9 mouse cellular contexts compared by ENCODE assay signal in the genomic region with DNA sequence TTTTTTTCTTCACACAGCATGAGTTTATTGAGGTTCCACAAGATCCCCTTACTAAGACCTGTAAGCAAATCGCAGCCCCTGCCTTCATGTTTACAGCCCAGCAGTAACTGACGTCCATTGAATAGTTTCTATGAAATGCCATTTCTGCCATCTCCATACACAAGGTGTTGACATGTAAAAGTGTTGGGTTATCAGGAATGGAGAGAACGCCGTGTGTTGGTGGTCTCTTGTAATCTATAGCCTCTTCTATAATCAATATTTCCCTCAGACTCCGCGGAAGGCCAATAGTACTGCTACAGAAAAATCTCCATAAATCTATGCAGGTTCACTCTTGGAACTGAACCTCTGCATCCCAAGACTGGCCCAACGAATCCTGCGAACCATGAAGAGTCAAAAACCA. TPM values are rescaled to one million over a fixed set of nuclear protein-coding genes. Genes with fewer than 3 reads are reported as not detected.
DNase-seq lines count a peak whose midpoint lies in the region; ATAC-seq and TF ChIP-seq lines count a peak whose summit lies in the region.
"Had no signal": no experiment of that assay in that cellular context is flagged by ENCODE, and none has a peak within 500 bp of the region (broad histone marks: within the 10 kb centered on the region; RNA-seq: fewer than 3 reads in every experiment).

No protein-coding gene starts in this region.

- no peak for TF ChIP-seq POLR2A in ES-Bruce4 (IDR thresholded peaks at IDR 0.05; ENCODE audit: insufficient read depth, low read length)

- no peak for ATAC-seq in heart, embryonic 12.5 days (ENCODE audit: insufficient number of reproducible peaks, low FRiP score)
- no peak for ATAC-seq in forebrain, embryonic 16.5 days
- no peak for ATAC-seq in liver, embryonic 16.5 days (ENCODE audit: low read depth)
- ATAC-seq: CD4-positive, CD25-positive, alpha-beta regulatory T cell, adult 4 months had no signal

- DNase-seq in heart, postnatal 4 days, result no peak
- DNase-seq in left cerebral cortex, adult 9 months (ENCODE audit: low spot score in 2 of 2), result no peak
- DNase-seq in frontal cortex, adult 2 months (ENCODE audit: extremely low spot score in 1 of 2, low spot score in 1 of 2), result no peak
- DNase-seq in left cerebral cortex, adult 8-10 months (ENCODE audit: low spot score in 2 of 2), result no peak

- peak overlapping the region; percentile 47 for H3K27ac ChIP-seq in heart, embryonic 12.5 days (ENCODE audit: poor library complexity, severe bottlenecking)
- H3K27ac ChIP-seq in ES-Bruce4 (ENCODE audit: insufficient read depth, low read length), result peak overlapping the region; percentile 3; the same call in 1 of the 2 replicates
- no peak overlapping the region for H3K27ac ChIP-seq in forebrain, embryonic 16.5 days (ENCODE audit: low read length)
- H3K27ac ChIP-seq in liver, embryonic 16.5 days (ENCODE audit: low read length), result no peak overlapping the region

- peak overlapping the region; percentile 69 for H3K9ac ChIP-seq in heart, embryonic 12.5 days
- H3K9ac ChIP-seq in ES-Bruce4 (ENCODE audit: low read depth, poor library complexity, severe bottlenecking), result peak overlapping the region; percentile 53
- H3K9ac ChIP-seq in forebrain, embryonic 16.5 days (replicated peaks; ENCODE audit: low read depth, low read length), result peak overlapping the region; percentile 78
- peak overlapping the region; percentile 12; the same call in 1 of the 2 replicates for H3K9ac ChIP-seq in liver, embryonic 16.5 days (ENCODE audit: low read depth, low read length)

- peak overlapping the region; percentile 74 for H3K4me2 ChIP-seq in heart, embryonic 12.5 days
- H3K4me2 ChIP-seq in forebrain, embryonic 16.5 days (ENCODE audit: low read length), result peak overlapping the region; percentile 80
- H3K4me2 ChIP-seq in liver, embryonic 16.5 days (ENCODE audit: low read depth, low read length), result peak overlapping the region; percentile 59

- no peaks in the 10 kb centered on the region for H3K27me3 ChIP-seq in heart, embryonic 12.5 days (replicated peaks)
- no peaks in the 10 kb centered on the region for H3K27me3 ChIP-seq in ES-Bruce4 (ENCODE audit: control insufficient read depth, insufficient read depth, low read length, poor library complexity, severe bottlenecking)
- no peaks in the 10 kb centered on the region for H3K27me3 ChIP-seq in forebrain, embryonic 16.5 days (replicated peaks; ENCODE audit: control insufficient read depth, insufficient read depth, low read length)
- H3K27me3 ChIP-seq in liver, embryonic 16.5 days (ENCODE audit: control insufficient read depth, insufficient read depth, low read depth, low read length), result peaks cover 37% of the 10 kb centered on the region

- 29% methylated on average over 8 of the region's 8 CpGs for WGBS in heart, embryonic 12.5 days
- WGBS in forebrain, embryonic 16.5 days, result 46% methylated on average over 8 of the region's 8 CpGs
- WGBS in liver, embryonic 16.5 days (ENCODE audit: insufficient replicate concordance), result 32% methylated on average over 8 of the region's 8 CpGs

- peak overlapping the region; percentile 62 for H3K4me3 ChIP-seq in heart, embryonic 12.5 days
- peak overlapping the region; percentile 86 for H3K4me3 ChIP-seq in ES-Bruce4 (ENCODE audit: low read depth, low read length)
- peak overlapping the region; percentile 67 for H3K4me3 ChIP-seq in forebrain, embryonic 16.5 days (replicated peaks; ENCODE audit: low read length)
- peak overlapping the region; percentile 57 for H3K4me3 ChIP-seq in liver, embryonic 16.5 days (ENCODE audit: low read depth, low read length)

- no peak for TF ChIP-seq EP300 in ES-Bruce4 (IDR thresholded peaks at IDR 0.05; ENCODE audit: insufficient read depth, low read depth, low read length)

- TF ChIP-seq CTCF in ES-Bruce4 (IDR thresholded peaks at IDR 0.05; ENCODE audit: low read depth, low read length), result no peak

- H3K4me1 ChIP-seq in heart, embryonic 12.5 days (replicated peaks), result peaks cover 28% of the 10 kb centered on the region
- H3K4me1 ChIP-seq in ES-Bruce4 (ENCODE audit: control insufficient read depth, insufficient read depth, low read length), result no peaks in the 10 kb centered on the region
- H3K4me1 ChIP-seq in forebrain, embryonic 16.5 days (replicated peaks; ENCODE audit: control insufficient read depth, insufficient read depth, low read length), result peaks cover 31% of the 10 kb centered on the region
- H3K4me1 ChIP-seq in liver, embryonic 16.5 days (ENCODE audit: control insufficient read depth, low read depth, low read length), result no peaks in the 10 kb centered on the region; the same call in none of the 2 replicates

- no peaks in the 10 kb centered on the region for H3K36me3 ChIP-seq in heart, embryonic 12.5 days
- H3K36me3 ChIP-seq in ES-Bruce4 (ENCODE audit: control insufficient read depth, insufficient read depth, low read length, poor library complexity, severe bottlenecking), result no peaks in the 10 kb centered on the region
- H3K36me3 ChIP-seq in forebrain, embryonic 16.5 days (ENCODE audit: control insufficient read depth, insufficient read depth), result no peaks in the 10 kb centered on the region
- no peaks in the 10 kb centered on the region for H3K36me3 ChIP-seq in liver, embryonic 16.5 days (ENCODE audit: control insufficient read depth, insufficient read depth)

- no peaks in the 10 kb centered on the region for H3K9me3 ChIP-seq in heart, embryonic 12.5 days (replicated peaks)
- H3K9me3 ChIP-seq in ES-Bruce4 (replicated peaks; ENCODE audit: control insufficient read depth, insufficient read depth, low read length, poor library complexity, severe bottlenecking), result no peaks in the 10 kb centered on the region
- H3K9me3 ChIP-seq in forebrain, embryonic 16.5 days (ENCODE audit: control insufficient read depth, low read length), result no peaks in the 10 kb centered on the region
- H3K9me3 ChIP-seq in liver, embryonic 16.5 days (replicated peaks; ENCODE audit: control insufficient read depth, low read length), result no peaks in the 10 kb centered on the region

RNA-seq across cellular contexts. Expression of gene Apbb2, which starts 1.1 kb away (rescaled TPM):
- 30.7 and 32.1 TPM in 2 replicates for polyA plus RNA-seq in heart, embryonic 12.5 days (2016; fragmentation: Nextera tagmentation; extraction: Ambion mirVana)
- 10 to 100 TPM; 60.9 to 66.7 TPM for total RNA-seq in heart, postnatal 4 days (2021)
- 37.8 and 39.0 TPM in 2 replicates for polyA plus RNA-seq in ES-Bruce4 (2011; ENCODE audit: insufficient read depth, insufficient read length, low read depth, missing spikeins)
- polyA plus RNA-seq in forebrain, embryonic 16.5 days (2015; fragmentation: Nextera tagmentation; extraction: Ambion mirVana), result 92.2 and 99.1 TPM in 2 replicates
- 4.4 and 5.6 TPM in 2 replicates for polyA plus RNA-seq in liver, embryonic 16.5 days (2015; fragmentation: Nextera tagmentation; extraction: Ambion mirVana)
- 20.8 and 22.9 TPM in 2 replicates for polyA plus RNA-seq in frontal cortex, adult 2 months (2012; rRNA removed)
- 10 to 100 TPM; 59.4 to 65.7 (median 61.0) TPM for total RNA-seq in left cerebral cortex, adult 8-10 months (2022)

RNA-seq across cellular contexts. Expression of gene Uchl1, which starts 56.2 kb away (rescaled TPM):
- 128 and 129 TPM in 2 replicates for polyA plus RNA-seq in heart, embryonic 12.5 days (2016; fragmentation: Nextera tagmentation; extraction: Ambion mirVana)
- 10 to 100 TPM; 28.4 to 32.1 TPM for total RNA-seq in heart, postnatal 4 days (2021)
- 53.0 and 54.8 TPM in 2 replicates for polyA plus RNA-seq in ES-Bruce4 (2011; ENCODE audit: insufficient read depth, insufficient read length, low read depth, missing spikeins)
- polyA plus RNA-seq in forebrain, embryonic 16.5 days (2015; fragmentation: Nextera tagmentation; extraction: Ambion mirVana), result 1,188 and 1,480 TPM in 2 replicates
- polyA plus RNA-seq in liver, embryonic 16.5 days (2015; fragmentation: Nextera tagmentation; extraction: Ambion mirVana), result 1.4 and 2.0 TPM in 2 replicates
- 1,035 and 1,066 TPM in 2 replicates for polyA plus RNA-seq in frontal cortex, adult 2 months (2012; rRNA removed)
- total RNA-seq in left cerebral cortex, adult 8-10 months (2022), result 100 to 1,000 TPM; 868 to 902 (median 877) TPM
- polyA plus RNA-seq: CD4-positive, CD25-positive, alpha-beta regulatory T cell, adult 4 months had no signal

Comparison
In these comparisons a context has a peak if more than half of its experiments do, and no peak if none do; other contexts are left out.
1. H3K27ac ChIP-seq: peak in heart, embryonic 12.5 days (single experiment) and ES-Bruce4 (single experiment); none in forebrain, embryonic 16.5 days (single experiment) and liver, embryonic 16.5 days (single experiment).
2. H3K9ac ChIP-seq: peak in every context shown above with its lines; median percentile 78 in forebrain, embryonic 16.5 days; 69 in heart, embryonic 12.5 days; 53 in ES-Bruce4; 12 in liver, embryonic 16.5 days.
3. RNA of gene Uchl1, which starts 56.2 kb away (polyA plus RNA-seq): 1,188 to 1,480 TPM in forebrain, embryonic 16.5 days, 1,035 to 1,066 TPM in frontal cortex, adult 2 months, 128 to 129 TPM in heart, embryonic 12.5 days and 53.0 to 54.8 TPM in ES-Bruce4; 1.4 to 2.0 TPM in liver, embryonic 16.5 days; every median in the first group is over 10 times any median in the second.
4. Peak in every context shown above with its lines, with median percentiles within 50 percentile points of each other: H3K4me2 ChIP-seq and H3K4me3 ChIP-seq.